Mouse (Mus musculus) brain, adult 2 months (tissue): ENCODE results near the gene Slc4a4.

ENCODE experiments used
- DNase-seq: peaks from one replicate; pipeline ENCODE4 v3.0.0; 2011; ENCODE audit warnings: low read depth, low spot score

Gene Slc4a4

DNA sequence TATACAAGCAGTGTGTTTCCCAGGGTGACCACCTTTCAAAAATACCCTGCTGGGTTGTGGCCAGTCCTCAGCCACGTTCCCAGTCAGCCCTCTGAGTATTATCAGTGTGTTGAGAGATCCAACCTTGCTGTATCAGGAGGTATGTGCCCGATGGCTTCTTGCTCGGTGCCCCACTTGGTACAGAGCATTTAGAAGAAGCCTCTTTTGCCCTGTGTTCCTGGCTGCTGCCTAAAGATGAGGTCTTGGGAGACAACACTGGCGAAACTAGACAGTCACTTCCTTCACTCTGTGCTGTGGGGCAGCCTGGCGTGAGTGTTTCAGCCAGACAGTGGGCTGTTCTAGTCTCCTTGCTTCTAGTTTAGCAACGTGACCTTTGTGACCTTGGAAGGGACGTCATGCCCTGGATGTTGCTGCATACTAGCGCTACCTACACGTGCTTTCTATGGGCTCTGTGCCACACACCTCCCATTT lies 29.9 kb downstream of the Slc4a4 start:
- DNase-seq = no peak

DNA sequence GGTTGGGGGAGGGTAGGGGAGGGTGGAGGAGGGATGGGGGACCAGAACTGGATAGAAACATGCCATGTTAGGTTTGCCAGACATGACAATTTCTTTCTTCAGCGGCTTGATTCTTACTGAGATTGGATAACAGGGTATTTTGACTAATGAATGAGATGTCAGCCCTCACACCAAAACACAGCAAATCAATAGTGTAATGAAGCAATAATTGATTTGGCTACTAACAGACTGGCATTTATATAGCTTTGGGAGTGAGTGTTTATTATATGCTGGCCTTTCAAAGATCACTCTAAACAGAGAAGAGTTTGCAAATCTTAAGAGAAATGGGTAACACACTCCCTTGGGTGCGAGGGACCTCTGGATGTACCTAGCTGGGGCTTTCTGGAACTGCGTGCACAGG lies 30.6 kb downstream of the Slc4a4 start:
- no peak for DNase-seq

DNA sequence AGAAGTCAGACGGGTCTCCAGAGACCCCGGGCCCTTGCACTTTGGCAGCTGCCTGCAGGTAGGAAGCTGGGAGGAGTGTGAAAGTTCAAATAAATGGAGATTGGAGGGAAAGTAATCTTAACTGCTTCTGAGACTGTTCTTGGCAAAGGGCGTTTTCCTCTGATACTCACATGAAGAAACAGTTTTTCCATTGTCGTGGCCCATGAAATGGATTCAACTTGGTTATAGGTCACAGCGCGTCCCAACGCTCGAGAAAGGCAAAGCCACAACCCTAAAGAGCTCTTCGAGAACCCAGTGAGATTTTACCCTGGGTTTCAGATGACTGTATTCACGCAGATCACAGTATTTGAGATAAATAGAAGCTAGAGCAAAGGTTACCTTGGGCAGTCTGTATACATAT lies 31.0 kb downstream of the Slc4a4 start:
- DNase-seq = no peak

DNA sequence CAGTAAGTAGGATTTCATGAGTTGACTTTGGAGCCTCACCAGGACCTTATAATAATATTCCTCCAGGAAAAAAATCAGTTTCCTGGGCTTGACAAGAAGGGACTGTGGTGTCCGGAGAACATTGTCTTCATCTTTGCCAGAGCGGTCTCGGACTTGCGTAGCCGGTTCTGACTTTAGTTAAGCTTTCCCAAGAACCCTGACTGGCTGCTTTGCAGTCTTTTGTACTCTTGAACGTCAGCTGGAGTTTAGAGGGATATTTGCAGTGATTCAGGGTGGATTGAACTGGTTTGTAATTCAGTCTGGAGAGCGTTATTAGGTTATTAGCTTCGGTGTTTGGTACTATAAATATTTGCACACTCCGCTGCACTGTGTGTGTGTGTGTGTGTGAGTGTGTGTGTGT lies 31.9 kb downstream of the Slc4a4 start:
- no peak for DNase-seq

DNA sequence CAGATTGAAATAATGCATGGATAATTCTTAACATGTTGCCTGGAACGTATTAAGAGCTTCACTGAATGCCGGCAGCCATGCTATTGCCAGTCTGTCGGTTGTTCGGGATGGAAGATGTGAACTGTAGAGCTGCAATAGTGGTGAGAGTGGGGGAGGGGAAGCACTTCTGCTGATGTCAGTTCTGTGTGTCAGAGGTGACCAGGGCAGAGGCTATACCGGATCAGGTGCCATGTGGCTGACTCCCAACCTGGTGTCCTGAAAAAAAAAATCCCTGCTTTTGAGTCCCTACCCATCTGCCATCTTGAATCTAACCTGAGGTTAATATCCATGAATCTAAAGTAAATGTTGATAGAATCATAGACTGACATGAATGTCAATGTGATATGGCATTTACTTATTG lies 39.0 kb downstream of the Slc4a4 start:
- no peak for DNase-seq

DNA sequence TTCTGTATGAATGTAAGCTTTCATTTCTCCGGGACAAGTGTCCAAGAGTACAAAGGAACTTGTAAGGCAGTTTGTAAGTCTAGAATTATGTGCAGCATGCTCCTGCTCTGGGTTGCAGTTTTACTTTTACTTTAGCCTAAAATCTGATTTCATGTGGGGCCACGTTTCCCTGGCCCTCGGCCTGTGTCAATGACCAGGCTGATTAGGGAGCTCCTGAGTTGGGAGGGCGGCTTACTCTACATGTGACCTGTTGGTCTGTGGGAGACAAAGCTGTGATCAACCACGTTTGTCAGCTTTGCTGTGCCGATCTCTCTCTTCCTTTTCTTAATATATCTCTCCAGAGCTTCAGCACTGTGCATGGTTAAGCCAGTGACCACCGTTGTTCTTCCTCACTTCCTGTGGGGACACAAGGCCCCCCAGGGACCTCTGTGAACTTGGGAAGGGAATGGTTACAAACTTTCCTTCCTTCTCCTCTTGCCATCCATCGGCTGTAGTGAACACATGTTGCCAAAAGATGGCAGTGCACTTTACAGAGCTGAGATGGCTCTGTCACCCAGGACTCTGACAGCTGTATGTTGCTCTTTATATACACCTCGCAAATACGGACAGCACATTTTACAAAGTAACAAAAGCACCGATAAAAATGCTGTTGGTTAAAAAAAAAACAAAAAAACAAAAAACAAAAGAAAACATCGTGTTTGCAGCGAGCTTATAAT lies 41.7 kb downstream of the Slc4a4 start:
- DNase-seq = peak; percentile 77

DNA sequence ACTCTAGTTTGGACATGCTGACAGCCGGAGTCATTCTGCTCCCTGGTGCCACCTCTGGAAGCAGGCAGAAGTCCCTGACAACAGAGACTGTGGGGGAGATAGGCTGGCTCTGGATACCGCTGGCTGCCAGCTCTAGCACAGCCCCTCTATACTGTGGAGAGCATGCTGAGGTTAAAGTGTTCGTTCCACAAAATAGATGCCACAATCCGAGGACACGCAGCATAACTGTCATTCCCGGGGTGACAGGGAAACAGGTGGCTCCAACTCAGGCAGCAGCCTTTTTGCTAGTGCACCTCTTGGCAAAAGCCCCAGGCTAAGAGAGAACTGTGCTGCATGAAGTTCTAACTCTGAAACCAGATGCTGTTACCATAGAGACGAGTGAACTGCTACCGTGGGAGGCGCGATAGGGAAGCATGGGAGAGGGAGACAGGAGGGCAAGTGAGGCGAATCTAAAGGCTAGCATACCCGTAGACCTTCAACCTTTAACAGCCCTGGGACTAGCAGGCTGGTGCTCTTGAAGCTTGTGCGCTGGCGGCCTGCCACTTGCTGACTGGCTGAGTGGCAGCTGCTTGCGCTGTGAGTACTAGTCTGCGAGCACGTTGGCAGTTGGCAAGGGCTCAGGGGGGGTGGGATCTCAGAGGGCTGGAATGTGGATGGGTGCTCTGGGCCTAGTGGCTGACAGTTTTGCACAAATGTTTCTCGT lies 42.9 kb downstream of the Slc4a4 start:
- DNase-seq = peak; percentile 91

DNA sequence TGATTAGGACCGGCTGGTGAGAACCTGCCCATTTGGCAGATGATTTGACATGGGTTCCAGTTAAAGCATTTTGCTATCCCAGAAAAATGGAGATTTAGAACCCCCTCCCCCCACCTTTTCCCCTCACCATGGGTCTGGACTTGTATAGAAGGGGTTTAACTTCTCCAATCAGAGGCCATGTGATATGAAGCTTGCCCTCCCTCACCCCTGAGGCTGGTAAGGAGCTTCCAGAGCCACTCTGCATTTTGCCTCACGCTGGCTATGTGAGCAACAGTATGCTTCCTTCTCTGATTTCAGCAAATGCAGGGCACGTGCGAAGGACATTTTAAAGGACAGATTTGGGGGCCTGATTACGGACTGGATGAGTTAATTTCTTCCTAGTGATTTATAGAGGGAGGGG lies 43.5 kb downstream of the Slc4a4 start:
- DNase-seq = no peak

DNA sequence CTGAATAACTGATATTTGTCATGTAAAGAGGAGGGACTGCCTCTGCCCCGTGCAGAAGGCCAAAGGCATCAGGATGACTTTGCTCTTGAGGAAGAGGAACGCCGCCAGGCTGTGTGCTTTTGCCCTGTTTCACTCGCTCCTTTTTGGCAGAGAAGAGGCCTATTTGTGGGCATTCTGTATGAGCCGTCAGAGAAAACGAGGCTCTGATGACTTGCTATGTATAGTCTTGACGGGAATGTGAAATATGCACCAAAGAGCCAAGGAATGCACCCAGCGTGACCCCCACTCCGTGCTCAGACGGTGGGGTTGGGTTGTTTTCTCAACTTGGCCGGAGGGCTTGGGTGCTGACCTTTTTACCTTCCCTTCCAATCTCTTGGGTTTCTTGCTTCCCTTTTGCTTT lies 44.0 kb downstream of the Slc4a4 start:
- peak; percentile 46 for DNase-seq

DNA sequence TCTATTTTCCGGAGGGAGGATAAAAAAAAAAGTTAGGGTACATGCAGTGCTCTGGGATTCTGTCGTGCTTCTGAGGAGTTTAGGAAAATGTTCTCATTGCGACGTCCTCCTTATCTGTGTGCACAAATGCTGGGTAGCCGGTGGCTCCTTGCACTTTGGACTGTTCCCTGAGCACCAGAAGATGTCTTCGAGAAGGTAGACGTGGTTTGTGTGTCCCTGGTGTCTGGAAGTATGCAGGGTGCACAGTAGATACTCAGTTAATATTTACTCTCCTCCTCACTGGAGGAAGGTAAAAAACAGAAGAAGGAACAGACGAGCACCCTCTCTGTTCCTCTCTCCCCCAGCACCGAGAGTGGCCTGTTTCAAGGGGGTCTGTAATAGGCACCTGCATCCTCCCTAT lies 44.6 kb downstream of the Slc4a4 start:
- DNase-seq = no peak

DNA sequence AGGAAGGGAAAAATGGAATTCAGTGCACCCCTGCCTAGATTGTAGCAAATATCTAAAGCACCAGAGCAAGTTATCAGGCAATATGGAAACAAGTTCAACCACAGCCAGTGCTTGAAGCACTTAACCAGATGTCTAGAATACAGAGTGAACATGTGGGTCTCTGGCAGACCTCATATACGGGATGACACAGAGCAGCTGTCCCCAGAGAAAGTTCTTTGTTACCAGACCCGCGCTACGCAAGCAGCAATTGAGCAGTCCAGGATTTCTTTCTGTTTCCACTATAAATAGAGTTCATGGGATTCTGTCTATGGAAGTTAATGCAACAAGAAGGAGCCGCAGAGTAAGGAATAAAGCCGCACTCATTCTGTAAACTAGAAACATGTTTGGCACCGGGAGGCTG lies 46.8 kb downstream of the Slc4a4 start:
- no peak for DNase-seq

DNA sequence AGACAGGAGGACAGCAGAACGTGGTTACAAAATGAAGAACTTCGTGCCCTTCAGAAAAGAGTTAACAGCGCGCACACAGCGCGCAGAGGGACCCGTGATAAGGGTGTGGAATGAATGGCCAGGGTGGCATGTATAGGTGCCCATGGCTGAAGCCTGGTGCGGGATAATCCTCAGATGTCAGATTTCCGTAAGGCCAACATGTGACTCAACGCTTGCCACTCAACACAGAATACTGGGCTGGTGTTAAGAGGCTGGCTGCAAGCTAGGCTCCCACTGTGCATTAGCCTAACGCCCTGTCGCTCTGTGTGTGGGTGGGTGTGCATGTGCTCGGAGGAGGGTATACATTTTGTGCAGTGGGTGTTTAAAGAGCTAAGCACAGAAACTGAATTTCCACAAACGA lies 47.3 kb downstream of the Slc4a4 start:
- peak; percentile 87 for DNase-seq

DNA sequence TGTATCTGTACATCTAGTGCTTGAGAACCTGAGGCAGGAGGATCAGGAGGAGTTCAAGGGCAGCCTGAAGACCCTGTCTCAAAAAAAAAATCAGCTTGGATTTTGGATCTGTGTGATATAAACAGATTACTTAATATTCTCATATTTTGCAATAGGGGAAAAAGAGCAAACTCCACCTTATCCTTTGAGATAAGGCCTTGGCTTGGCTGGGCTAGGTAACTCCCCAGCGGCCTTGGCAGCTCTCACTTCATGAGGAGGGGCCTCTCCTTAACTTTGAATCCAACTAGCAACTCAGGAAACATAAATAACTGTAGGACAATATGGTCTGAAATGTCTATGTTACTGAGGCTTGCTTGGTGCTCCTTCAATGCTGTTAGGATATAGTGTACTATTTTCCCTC lies 51.6 kb downstream of the Slc4a4 start:
- no peak for DNase-seq

DNA sequence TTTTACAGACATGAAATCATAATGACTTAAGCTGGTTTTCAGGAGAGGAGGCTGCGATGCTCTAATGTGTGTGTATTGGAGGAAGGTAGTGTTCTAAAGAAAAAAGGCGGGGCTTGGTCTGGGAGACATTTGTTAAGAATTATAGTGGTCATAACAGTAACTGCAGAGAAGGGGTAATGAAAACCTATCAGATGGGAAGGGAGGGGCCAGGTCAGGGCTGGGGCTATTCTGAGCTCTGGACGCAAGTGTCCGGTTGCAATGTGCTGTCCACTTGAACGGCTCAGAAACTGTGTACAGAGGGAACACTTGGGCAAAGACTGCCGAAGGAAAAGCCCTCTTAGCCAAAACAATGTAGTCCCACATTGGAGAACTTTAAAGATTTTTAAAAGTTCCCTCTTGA lies 52.5 kb downstream of the Slc4a4 start:
- DNase-seq = no peak

DNA sequence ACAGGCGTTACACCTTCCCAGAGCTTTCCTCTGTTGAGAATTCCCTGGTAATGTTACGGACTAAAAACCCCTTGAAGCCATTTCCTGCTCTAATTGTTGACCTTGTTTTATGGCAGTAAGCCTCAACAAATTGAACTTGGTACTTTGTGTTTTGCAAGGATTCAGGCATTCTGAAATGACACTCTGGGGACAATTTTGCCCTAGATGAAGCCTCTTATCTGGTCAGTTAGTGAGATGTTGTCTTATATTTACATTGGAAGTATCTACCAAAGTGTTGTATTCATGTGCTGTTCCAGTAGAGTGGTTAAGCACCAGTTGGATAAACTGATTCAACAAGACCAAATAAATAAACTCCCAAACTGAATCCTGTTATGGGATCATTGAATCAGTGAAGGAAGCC lies 53.2 kb downstream of the Slc4a4 start:
- no peak for DNase-seq

DNA sequence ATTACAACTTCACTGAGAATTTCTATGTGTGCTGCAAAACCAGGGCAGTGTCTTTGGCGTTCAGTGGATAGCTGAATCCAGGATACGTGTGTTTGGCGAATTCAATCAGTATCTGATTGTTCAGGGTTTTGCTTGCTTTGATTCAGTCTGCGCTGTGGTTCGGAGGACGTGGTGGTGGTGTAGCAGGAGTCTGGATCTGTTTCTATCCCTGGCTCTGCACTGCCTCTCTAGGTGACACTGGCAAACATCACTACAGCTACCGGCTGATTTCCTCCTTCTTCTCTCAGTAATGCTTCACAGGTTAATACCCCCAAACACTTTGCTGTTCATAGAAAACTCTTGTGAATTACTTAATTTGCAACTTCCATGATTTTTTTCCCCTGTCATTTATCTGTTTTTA lies 55.3 kb downstream of the Slc4a4 start:
- DNase-seq = peak; percentile 42

DNA sequence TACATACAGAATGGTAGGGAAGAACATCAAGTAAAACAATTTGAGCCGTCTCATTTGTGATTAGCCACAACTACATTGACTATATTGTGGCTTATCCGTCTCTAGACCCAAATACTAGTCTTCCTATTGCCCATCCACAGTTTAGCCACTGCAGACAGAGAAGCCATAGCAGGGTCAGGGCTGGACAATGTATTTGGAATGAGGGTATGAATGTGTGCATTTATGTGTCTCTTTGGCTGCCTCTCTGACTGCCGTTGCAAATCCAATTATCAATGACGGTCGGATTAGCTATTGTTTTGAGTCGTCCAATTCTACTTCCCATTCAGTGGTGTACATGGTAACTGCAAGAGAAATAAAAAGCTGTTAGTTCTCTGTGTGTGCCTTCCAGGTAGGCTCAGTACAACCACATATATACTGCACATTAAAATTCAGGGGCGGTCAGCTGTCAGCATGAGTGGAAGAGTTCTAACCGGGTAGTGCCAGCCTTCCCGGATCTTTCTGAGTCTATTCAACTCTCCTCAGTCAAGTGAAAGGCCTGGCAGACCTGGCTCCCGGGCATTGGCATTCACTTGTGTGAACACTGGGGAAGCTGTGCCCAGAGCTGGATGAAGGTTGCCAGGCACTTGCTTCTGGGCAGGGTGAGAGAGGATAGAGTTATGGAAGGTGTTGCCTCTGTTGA lies 59.2 kb downstream of the Slc4a4 start:
- peak; percentile 63 for DNase-seq

DNA sequence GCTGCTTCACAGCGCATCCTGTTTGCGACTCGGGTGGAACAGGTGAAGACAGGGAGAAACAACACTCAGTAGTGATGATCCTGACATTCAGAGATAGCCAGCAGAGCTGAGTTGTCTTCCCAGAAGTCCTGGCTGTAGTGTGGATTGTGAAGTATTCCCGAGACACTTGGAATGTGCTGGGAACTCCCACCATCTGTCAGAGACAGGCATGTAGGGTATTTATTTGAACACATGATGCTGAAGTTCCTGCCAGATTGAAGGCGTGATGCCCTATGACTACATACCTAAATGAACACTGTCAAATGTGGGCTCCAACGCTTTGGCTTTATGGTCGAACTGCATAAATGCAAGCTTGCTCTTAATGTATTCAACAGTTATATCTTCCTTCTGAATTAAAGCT lies 63.7 kb downstream of the Slc4a4 start:
- peak; percentile 82 for DNase-seq

DNA sequence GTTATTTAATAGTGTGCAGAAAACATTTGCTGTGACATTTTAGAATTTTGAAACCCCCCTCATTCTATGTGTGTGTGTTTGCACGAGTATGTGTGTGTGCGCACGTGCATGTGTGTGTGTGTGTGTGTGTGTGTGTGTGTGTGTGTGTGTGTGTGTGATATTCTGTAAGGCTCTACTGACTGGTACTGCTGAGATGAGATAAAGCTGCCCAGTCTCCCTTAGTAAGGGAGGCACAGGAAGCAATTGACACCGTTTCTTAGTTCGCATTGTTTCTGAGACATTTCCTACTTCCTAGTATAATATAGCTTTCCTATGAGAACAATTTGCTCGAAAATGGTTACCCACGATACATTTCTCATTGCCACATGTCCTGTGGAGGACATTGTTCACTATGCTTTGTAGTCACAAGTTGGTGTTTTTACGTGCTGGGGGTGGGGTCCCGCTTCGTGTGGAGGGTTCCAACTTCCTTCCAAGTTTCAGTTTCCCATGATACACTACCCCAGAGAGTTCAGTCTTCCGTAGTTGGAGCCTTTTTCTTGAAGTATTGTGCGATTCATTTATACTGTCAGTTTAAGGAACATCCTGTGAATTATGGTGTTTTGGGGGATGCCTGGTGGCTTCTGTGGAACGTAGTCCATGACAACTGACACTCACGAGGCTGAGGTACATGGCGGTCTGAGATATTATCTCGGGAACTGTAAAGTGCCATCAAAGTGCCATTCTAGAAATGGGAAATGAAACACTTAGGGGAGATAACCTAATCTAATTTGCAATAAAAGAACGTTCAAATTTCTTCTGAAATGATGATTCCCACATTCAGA lies 66.3 kb downstream of the Slc4a4 start:
- DNase-seq = no peak

DNA sequence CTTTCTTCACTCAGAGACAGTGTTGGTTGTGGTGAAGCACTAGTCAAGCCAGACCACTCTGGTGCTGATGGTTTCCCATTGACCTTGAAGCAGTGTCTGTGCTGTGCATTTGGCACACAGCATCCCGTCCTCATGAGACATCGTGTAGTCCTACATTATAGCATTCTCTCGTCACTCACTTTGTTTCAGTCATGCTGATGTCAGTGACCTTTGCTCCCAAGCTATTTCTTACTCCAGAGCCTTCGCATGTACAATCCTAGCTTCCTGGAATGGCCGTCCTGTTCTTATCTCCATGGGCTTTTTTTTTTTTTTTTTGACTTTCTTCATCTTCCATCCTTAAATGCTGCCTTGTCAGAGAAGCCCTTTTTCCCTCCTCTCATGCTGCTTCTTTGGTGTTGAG lies 71.1 kb downstream of the Slc4a4 start:
- no peak for DNase-seq

DNA sequence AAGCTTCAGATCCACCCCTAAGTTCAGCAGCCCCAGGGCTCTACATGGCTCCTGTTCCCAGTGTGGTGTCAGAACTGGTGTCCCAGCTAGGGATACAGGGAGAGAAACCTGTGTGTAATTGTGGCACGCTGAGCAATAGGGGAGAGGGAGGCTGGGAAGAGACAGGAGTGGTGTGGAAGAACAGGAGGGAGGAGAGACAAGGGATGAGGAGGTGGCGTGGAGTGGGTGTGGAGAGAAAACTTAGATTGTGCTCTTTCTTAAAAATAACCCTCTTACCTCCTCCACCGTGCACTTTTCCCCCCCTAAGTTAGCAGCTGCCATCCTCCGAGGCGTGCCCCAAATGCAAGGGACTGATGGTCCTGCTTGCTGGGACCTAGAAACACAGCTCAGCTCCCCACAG lies 72.3 kb downstream of the Slc4a4 start:
- DNase-seq = peak; percentile 88

DNA sequence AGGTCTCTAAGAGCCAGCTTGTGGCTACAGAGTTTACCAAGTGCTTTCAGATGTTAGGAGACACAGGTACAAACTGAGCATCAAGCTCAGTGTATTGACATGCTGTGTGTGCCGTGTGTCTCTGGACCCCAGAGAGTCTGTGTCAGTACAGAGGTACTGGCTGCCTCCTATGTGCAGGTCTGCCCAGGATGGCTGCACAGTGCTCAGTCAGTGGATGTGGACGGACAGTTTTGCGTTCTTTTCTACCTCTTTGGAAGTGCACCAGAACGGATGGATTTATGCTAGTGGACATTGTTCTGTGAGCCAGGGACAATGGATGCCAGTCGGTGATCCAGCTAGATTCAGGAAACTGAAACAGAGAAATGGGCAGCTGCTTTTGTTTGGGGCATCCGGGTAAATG lies 72.8 kb downstream of the Slc4a4 start:
- peak; percentile 40 for DNase-seq
